Mouse (Mus musculus): ENCODE data around the gene Qdpr. TPM values are rescaled to one million over a fixed set of nuclear protein-coding genes. Genes with fewer than 3 reads are reported as not detected.

Qdpr gene
- 10 to 100 TPM; 53.9 to 63.6 TPM for total RNA-seq (2021)
- long read RNA-seq, experiment 1, transcript Qdpr-201 (7 exons, 1,380 nt), result major isoform, 70 of 77 reads
- long read RNA-seq, experiment 1, partial matches to known transcripts, result 4 of 77 reads
- long read RNA-seq, experiment 1, other reads (novel, unspliced or antisense), result 2 of 77 reads
- long read RNA-seq, experiment 2, transcript Qdpr-201 (7 exons, 1,380 nt), result major isoform, 57 of 68 reads
- long read RNA-seq, experiment 2, partial matches to known transcripts, result 3 of 68 reads
- long read RNA-seq, experiment 2, other reads (novel, unspliced or antisense), result 8 of 68 reads

DNA sequence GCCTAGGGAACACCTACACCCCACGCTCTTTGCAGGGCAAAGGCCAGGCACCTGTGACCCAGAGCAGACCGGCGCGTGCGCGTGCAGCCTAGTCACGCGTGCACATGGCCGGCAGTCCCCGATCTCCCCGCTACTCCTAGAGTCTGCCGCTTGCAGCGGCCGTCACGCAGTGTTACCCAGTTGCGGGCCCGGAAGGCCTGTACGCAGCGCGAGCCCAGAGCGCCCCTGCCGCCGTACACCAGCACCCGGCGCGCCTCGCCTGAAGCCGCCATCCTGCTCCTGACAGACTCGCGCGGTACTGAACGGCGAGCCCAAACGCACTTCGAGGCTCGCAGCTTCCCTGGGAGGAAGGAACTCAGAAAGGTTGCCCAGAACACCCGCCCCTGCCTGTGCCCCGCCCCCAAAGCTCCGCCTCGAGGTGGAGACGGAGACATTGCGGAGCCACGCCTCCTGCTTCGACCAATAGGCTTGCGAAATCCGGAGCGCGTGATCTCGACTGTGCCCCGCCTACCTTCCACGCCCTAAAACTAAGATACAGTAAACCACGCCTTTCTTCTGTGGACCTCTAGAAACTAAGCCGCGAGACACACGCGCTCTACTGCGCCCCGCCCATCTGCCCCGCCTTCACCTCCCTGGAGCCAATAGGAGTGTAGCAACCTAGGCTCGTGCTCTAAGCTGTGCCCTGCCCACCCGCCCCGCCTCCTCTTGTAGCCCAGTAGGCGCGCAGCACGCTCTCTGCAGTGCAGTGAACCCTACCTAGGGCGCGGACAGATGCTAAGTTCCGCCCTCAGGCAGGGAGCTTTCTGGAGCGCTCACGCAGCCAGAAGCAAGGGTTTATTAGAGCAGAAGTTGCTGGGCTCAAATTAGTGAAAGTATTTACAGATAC, at the start of gene Qdpr:
Qdpr (minus strand) TSS at position 406 of the 886 bp plus-strand sequence.
- peak; percentile 96 for DNase-seq

DNA sequence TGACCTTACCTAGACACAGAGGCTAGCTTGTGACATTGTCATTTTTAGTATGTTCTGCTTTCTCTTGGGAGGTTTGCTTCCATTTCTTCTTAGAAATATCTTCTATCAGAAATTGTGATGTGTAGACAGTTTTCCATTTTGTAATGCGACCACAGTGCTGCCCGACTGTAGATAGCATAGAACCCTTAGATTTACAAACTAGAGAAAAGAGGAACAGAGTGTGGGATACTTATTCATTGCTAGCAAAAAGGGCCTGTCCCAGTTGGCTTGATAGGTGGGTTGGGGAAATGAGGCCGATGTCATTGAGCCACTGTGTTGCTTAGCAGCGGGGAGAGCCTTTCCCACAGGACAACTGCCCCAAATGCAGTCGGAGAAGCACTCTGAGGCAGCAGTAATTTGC, 47.5 kb upstream of the Qdpr start:
- DNase-seq, result no peak

DNA sequence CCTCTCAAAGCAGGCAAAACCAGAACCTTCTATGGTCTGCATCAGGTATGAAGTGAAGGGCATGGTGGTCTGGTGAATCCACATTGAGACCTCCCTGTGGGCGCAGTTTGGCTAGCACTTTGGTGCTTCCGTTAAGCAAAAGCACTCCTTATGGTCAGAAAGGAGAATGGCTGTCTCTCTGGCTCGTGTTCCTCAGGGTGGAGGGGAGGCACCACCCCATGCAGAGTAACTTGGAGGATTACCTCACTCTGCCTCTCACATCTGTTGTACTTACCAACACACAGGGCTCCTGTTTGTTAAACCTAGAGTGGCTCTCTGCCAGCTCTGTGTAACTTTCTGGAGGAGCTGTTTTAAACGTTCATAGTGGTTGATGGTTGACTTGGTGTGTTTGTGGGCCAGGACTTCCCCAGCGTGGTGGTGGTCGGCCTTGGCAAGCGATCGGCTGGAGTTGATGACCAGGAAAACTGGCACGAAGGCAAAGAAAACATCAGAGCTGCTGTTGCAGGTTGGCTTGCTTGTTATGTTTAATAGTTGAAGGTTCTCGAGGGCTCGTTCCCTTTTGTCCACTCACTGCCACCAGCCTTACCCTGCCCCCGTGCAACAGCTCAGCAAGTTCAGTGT, 47.0 kb upstream of the Qdpr start:
- DNase-seq, result no peak

DNA sequence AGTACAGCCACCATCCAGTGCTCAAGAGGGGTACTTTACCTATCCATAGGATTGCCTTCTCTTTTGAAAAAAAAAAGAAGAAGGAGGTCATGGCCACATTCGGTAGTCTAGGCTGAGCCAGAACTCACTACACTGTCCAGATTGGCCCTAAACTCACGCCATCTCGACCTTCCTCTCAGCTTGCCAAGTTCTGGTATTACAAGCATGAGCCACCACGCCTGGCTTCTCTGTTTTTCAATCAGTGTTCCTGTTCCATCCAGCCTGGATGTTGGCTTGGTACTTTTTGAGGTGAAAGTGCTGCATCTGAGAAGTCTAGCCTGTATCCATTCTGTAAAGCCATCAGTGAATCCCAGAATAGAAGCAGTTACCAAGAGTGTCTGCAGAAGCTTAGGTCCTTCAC, 46.4 kb upstream of the Qdpr start:
- DNase-seq, result no peak

DNA sequence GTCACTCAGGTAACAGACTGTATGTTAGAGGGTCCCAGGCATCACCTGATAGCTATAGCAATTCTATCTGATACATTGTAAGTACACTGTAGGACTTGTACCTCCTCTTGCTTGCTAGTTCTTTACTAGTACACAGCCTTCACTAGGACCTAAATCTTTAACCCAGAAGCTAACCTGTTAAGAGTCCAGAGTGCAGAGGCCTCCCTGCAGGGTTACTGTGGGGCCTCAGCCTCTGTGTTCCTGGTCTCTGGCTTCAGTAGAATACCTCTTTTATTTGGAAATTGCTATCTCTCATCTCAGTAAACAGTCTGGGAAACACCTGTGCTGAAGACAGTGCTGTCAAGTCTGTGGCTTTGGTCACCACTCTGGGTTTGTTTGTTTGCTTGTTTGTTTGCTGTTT, 46.0 kb upstream of the Qdpr start:
- no peak for DNase-seq

DNA sequence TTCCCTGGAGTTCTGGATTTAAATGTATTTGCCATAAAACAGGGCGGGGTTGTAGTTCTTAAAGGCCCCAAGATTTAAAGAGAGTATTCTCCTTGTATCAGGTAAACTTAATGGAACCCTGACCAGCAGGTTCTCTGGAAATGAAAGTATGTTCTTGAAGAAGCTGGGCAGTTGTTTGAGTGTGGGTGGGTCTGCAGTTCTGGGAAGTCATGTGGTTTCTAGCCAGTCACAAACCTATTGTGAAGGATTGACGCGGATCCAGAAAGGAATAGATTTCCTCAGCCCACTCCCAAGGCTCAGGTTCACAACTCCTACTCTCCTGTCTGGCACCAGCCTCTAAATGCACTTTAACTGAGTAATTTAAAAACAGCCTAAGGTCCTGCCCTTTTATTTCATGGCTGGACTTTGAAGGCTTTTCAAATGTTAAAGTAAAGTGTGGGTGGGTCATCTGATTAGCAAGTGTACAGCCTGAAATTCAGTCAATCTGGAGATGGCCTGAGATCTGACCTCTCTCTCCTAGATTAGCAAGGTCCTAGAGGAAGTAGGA, 45.5 kb upstream of the Qdpr start:
- no peak for DNase-seq

DNA sequence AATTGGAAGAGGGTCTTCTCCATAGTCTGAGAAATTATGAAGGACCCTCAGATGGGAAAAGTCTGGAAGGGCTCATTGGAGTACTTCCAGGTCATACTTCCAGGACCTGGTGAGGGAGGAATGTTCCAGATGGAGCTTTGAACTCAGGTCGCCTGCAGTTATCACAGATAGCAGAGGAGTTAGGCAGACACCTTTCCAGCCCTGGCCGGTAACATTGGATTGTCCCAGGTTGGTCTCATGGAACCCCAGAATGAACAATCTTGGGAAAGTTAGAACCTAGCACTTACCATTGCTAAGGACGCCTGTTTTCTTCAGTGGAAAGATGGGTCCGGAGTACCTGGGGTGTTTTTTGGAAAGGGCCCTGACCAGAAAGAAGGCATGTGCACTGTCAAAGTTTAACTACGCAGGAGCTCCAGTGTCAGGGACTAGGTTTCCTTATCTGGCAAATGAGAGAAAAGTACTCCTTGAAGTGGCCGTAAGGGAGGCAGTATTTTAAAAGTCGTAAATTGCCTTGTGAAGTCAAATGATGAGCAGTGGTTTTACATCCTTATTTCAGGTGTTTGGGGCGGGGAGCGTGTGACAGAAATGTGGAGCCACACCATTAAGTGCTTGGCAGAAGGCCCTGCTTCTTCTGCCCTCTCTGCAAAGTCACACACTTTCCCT, 44.2 kb upstream of the Qdpr start:
- DNase-seq, result no peak

DNA sequence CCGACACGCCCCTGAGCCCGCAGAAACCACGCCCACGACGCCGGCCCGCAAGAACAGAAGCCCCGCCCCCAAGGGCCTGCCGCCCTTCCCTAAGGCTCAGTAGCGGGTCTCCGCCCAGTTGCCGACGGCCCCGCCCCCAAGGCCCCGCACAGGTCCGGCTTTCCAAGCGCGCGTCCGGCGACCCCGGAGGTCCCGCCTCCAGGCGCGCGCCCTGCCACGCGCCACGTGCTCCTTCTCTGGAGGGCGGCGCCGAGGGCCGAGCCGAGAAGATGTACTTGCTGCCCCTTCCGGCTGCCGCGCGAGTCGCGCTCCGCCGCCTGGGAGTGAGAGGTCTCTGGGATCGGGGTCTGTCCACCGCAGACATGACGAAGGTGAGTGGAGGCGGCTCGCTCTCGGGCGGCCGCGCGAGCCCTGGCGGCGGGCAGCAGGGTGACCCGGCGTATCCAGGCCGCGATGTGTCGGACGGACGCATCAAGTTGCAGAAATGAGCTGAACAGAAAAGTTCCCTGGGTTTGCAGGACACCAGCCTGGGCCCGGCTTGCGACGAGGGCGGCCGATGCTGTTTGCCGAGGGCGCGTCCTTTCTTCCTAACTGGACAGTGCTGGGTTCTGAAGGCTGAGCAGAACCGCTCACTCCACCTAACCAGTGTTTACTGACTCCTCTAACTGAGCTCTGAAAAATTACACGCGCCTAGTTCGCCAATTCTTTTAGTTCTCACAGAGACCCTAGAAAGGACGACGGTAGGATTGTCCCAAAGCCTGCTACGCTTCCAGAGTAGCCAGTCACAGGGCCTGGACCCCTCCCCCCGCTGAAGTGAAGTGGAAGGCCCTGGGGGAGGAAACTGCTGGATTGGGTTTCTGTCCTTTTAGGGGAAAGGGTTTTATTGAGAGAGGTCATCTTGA, 43.4 kb upstream of the Qdpr start, which contains the start of gene Lap3:
Lap3 (plus strand) TSS at position 184 of the 902 bp plus-strand sequence.
- peak; percentile 99 for DNase-seq

DNA sequence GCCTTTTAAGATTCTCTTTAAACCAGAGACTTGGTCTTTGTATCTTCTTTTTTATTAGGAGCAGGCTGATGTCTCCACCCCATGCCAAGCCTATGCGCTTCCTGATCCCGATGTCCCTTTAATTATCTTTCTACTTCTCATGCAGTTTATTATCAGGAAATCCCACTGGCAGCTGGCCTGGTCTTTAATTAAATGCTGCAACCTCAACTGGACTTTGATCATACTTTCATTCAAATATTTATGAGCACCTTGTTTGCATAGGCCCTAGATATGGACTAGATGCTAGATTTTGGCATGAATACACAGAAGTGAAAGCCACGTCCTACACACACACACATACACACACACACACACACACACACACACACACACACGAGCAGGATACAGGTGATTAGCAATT, 41.7 kb upstream of the Qdpr start:
- no peak for DNase-seq

DNA sequence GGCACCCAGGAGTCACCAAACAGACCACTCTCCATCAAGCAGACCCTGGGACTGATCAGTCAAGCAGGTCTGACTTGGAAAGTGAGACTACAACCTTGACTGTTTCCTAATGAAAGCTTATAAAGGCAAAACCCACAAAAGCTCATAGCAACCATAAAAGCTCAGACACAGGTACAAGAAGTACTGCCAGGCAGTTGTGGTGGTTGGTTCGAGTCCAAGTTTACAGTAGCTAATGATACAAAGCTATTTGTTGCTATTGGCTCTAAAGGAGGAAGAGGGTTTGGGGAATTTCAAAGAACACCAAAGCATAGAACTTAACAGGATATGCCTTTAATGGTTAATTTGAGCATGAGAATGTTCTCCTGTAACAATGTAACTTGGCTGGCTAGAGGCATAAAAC, 33.6 kb upstream of the Qdpr start:
- no peak for DNase-seq

DNA sequence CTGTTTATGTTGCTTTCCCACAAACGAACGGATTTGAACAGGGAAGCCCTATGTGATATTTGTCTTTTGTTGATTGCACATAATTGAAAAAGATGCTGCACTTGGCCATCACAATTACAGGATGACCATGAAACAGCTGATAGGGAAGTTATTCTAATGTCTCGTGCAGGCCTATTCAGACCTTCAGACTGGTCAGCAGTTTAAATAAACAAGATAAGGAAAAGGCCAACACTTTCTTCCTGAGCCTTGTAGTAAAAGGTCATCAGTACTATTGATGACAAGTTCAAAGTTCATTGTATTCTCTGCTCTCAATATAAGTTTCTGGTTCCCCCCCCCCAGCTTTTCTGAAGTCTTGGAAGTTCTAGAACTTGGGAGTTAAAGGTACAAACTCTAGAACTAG, 32.6 kb upstream of the Qdpr start:
- DNase-seq, result no peak

DNA sequence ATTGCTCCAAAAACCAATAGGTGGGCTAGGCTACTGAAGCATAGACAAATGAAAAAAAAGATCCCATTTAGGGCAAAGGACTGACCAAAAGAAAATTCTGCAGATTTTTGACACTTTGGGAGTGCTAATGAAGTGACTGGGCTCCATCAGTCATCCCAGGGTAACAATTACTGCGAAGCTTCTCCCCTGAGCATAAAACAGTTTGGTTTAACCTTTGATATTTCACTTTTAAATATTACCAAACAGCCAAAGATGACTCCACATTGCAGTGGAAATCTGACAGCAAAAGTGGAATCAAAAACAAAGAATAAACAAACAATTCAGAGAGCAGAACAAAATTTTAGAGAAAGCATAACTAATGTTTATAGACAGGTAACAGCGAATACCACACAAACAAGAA, 31.1 kb upstream of the Qdpr start:
- no peak for DNase-seq

DNA sequence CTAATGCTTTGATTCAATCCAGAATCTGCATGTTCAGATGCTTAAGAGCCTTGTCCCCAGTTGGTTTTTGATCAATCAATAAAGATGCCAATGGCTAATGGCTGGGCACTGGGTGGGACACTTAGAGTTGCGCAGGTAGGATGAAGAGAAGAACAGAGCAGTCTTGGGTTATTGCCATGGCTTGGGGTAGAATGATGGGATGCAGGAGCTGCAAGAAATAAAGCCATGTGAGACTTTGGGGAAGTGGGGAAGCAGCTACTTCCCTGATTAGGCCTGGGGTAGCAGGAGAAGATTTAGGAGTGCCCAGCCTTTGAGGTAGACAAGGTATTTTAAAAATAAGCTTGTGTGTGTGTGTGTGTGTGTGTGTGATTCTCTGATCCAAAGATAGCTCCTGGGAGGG, 30.0 kb upstream of the Qdpr start:
- no peak for DNase-seq

DNA sequence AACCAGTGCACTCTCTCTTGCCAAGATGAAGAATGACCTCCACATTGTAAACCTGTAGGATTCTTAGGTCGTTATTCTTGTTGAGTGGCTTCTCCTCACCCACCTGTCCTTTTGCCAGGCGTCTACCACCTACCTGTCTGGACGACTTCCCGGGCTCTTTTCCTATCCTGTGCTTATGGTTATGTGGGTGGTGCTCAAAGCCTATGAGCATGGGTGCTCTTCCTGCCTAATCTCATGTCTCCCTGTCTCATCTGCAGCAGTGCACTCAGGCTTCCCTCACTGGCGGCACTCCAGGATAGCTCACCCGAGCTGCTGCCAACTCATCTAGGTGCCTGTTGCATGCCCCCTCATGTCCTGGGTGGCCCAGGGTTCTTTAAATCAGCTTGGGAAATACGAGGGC, 27.6 kb upstream of the Qdpr start:
- no peak for DNase-seq

DNA sequence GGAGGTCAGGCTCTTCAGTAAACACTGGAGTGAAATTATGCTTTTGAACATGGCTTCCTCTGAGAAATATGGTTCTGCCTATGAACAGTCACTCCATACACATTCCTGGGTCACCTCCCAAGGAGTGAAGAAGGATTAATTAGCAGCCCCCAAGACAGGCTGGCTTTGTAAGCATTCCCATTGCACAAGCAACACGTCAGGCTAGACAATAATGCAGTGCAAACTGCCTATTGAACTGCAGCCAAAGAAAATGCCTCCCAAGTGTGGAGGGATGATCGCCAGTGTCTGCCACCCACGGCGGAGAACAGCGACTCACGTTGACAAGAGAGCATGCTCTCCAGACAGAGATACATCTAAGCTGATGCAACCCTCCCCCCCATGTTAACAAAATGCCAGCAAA, 26.3 kb upstream of the Qdpr start:
- no peak for DNase-seq

DNA sequence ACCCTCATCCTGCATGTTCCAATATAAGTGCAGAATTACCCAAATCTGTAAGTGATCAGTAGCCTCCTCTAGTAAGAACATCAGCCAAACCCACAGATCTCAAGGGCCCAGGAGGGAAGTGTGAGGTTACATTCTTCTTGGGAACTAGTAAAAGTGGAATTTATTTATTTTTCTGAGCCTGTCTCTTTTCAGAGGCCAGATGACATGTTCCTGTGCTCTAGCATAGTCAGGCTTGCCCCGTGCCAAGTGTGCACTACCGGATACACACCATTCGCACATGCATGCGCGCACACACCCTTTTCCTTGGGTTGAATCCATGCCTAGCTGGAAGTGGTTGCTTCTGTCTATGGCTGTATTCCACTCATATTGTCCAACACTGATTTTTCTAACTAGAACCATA, 25.7 kb upstream of the Qdpr start:
- no peak for DNase-seq

DNA sequence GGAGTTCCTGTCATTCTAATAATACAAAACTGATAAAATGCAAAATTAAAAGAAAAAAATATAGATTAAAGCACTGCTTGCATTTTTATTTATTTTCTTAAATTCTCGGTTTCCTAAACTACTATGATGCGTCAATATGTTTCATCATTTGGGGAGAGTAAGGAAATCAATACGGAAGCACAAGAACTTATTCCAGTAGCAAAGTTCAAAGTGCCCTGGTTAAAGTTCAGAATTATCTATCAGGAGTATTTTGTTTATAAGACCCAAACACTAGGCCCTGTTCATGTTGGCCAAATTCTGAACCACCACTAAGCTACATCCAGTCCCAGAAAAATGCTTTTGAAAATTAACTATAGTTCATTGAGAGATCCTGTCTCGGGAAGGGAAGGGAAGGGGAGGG, 24.7 kb upstream of the Qdpr start:
- DNase-seq, result no peak

DNA sequence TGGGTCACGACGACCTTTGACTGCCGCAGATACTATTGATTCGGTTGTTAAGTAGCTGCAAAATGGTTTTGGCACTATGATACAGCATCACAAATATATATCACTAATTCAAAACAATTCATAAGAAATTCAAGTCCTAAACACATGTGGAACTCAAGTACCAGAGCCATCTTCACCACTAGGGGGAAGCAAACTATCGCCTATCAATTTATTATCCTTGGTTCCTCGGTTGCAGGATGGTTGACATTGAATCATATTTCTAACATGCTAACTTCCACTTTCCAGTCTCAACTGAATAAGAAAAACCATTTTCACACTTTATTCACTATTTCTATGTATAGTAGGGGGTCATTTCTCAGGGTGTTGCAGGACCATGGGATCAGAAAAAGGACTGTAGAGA, 24.2 kb upstream of the Qdpr start:
- no peak for DNase-seq

DNA sequence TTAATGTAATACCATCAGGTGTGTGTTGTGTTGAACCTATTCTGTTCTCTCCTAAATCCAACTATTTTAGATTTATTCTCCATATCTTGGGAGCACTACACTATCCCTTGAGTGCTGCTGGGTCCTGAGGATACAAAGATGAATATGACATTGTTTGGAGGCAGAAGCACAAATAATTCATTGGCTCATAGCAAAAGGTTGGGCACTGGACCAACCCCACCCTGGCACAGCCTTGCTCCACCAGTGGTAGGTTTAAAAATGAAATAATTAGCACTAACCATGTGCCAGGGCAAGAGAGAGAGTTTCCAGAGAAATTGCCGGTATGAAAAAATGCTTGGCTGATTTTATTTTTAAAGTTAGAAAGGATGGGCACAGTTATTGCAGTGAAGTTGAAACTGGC, 23.5 kb upstream of the Qdpr start:
- no peak for DNase-seq

DNA sequence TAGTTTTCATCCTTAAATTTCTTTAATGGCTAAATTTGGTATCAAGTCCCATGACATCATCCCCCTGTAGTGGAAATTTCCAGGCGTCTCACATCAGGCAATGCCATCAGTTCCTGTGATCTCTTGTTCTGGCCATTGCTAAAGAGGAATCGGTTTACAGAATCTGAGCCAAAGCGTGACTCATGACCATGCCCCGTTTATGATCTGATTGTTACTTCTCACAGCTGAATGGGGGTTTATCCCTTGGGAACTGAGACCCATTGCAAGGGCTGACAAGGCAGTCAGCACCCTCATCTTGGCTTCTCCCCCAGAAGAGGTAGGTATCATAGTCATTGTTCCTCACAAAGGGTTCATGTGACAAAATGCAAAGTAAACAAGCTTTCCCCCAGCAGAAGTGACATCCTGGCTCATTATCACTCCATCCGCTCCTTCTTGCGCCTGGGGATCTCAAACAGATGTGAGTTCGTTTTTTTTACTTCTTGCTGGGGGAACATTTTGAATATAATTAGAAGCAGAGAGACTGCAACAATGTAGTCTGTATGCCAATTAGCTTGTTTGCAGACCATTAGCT, 22.9 kb upstream of the Qdpr start:
- no peak for DNase-seq

DNA sequence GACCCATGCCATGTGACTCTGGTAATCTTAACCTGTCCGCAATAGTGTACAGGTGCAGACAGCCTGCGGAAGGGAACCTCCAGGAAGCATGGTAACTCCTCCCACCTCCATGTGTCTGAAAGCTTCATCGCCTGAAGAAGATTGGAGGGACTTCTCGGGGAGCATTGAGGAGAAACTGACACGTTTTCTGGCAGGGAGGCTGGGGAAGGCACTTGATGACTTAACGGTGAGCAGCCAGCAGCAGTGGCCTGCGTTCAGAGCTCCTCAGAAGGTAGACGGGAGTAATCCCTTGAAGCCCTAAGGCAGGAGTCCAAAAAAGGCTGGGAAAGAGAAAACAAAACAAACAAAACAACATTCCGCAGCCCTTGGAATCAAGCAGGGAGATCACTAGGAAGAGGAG, 4.4 kb upstream of the Qdpr start:
- no peak for DNase-seq
